Mouse (Mus musculus) kidney, postnatal 25 days (tissue): ENCODE results near the gene Mymk.

Source experiments
- DNase-seq, 2 experiments: peaks; one replicate each; pipeline ENCODE4 v3.0.0; 2021; ENCODE audit warnings: mixed read lengths in 2 of 2

The Mymk gene

GRCm38 (mm10) chr2:27032361-27032760, 39.6 kb downstream of the Mymk start:
- DNase-seq: no peak

- no peak for DNase-seq
These were observed 43.5 kb downstream of the Mymk start for GRCm38 (mm10) chr2:27028437-27029015.

- DNase-seq: peak; percentile 89 to 94
These were observed 44.2 kb downstream of the Mymk start, which contains the start of gene Slc2a6 for GRCm38 (mm10) chr2:27027618-27028436. Slc2a6 (minus strand) TSS chr2:27027998.

GRCm38 (mm10) chr2:27026857-27027617, 44.9 kb downstream of the Mymk start:
- DNase-seq: no peak

GRCm38 (mm10) chr2:27026332-27026731, 45.6 kb downstream of the Mymk start:
- no peak for DNase-seq

- no peak for DNase-seq
These were observed 46.4 kb downstream of the Mymk start for GRCm38 (mm10) chr2:27025545-27025944.

GRCm38 (mm10) chr2:27024136-27024535, 47.8 kb downstream of the Mymk start:
- DNase-seq: no peak

GRCm38 (mm10) chr2:27022612-27023011, 49.4 kb downstream of the Mymk start:
- no peak for DNase-seq

- no peak for DNase-seq
These were observed 50.9 kb downstream of the Mymk start for GRCm38 (mm10) chr2:27021103-27021502.

- DNase-seq: no peak
These were observed 52.4 kb downstream of the Mymk start for GRCm38 (mm10) chr2:27019530-27019929.

GRCm38 (mm10) chr2:27017802-27018201, 54.2 kb downstream of the Mymk start:
- peak; percentile 81 to 87 for DNase-seq
